Mouse (Mus musculus) cerebellum, adult 2 months (tissue): ENCODE results near the gene Lmbr1.

Experiments
- CTCF ChIP-seq: fragments of 200-500 bp; IDR thresholded peaks from 2 replicates; pipeline ENCODE4 v1.5.1; 2011; ENCODE audit warnings: low read depth, mild to moderate bottlenecking, control low read depth, low read length, moderate library complexity, borderline replicate concordance; ENCODE audit not compliant: insufficient read depth
- POLR2A ChIP-seq: fragments of 200-500 bp; IDR thresholded peaks from 2 replicates; pipeline ENCODE4 v1.6.1; 2011; ENCODE audit warnings: low read length, control low read depth, borderline replicate concordance; ENCODE audit not compliant: insufficient read depth

DNA sequence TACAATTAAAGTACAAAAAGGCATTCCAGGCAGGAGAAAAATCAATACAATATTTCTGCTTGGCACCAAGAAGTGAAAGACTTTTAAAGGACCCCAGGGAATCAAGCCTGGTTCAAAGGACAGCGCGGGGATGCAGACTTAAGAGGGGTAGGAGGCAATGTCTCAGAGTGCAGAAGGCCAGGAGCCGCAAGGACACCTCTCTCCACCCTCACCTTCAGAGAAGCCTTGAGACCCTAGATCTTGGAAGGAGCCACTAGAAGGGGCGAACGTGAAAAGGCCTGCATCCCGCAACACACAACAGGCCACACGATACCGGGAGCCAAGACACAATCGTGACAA lies 183.0 kb downstream of the Lmbr1 start:
- TF ChIP-seq CTCF (no peak), POLR2A (no peak)
